Mouse (Mus musculus): ENCODE results near the gene Dek.

DNA sequence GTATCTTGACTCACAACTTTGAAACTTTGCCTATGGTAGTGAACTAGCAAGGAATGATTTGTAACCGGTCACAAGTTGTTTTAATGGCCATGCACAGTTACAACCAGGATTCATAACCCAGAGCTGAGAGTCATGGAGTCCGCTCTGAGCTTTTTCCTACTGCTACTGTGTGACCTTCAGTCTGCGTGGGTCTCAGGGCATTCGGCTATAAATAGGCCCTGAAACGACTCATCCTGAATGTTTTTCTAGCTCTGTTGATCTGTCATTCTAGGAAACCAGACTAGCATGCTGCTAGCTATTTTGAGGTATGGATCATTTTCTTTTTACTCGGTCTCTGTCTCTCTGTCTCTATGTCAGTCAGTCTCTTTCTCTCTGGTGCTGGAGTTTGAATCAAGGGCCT lies 36.8 kb upstream of the Dek start:
- TF ChIP-seq CTCF (conservative IDR thresholded peaks at IDR 0.05; ENCODE audit: insufficient read depth, insufficient read length, low read depth, low read length) (no peak), POLR2A (IDR thresholded peaks at IDR 0.05; ENCODE audit: low read depth, low read length) (no peak)

Data from kidney, adult 2 months (tissue).